Mouse (Mus musculus) E14TG2a.4 (cell line): ENCODE results near the gene Dqx1.

Experiments used
- CTCF ChIP-seq: conservative IDR thresholded peaks from 2 replicates; pipeline ENCODE4 v1.5.1; 2014; ENCODE audit warnings: low read length
- NANOG ChIP-seq: IDR thresholded peaks from 2 replicates; pipeline ENCODE4 v1.6.1; 2014; ENCODE audit warnings: borderline replicate concordance, low read length, mixed read lengths
- POU5F1 ChIP-seq: IDR thresholded peaks from 2 replicates; pipeline ENCODE4 v1.6.1; 2014; ENCODE audit warnings: low read length, borderline replicate concordance

- TF ChIP-seq CTCF = no peak
- no peak for TF ChIP-seq NANOG
- no peak for TF ChIP-seq POU5F1
These were observed 54.0 kb downstream of the Dqx1 start for GRCm38 (mm10) chr6:83111510-83112136.
